Comparison of ENCODE assay signal across 12 mouse cellular contexts in the genomic region with DNA sequence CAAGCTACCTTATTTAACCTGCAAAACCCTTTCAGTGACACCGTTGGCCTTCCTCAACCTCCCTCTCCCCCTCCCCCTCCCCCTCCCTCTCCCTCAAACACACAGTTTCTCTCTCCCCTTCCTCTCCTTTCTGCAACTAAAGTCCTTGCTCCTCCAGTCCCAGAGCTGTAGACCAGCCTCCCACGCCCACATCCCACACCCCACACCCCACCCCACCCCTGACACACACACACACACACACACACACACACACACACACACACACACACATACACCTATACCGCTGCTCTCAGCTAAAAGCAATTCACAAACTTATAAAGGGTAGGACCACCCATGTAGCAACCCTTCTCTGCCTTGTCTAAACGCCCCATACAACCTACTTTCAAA. TPM values are rescaled to one million over a fixed set of nuclear protein-coding genes. Genes with fewer than 3 reads are reported as not detected.
DNase-seq lines count a peak whose midpoint lies in the region; ATAC-seq and TF ChIP-seq lines count a peak whose summit lies in the region.
"Had no signal": no experiment of that assay in that cellular context is flagged by ENCODE, and none has a peak within 500 bp of the region (broad histone marks: within the 10 kb centered on the region; RNA-seq: fewer than 3 reads in every experiment).

No protein-coding gene starts in this region.

- TF ChIP-seq POLR2A in myocyte (IDR thresholded peaks at IDR 0.05; ENCODE audit: insufficient read length, low read depth), result no peak

- H3K4me3 ChIP-seq in kidney, embryonic 16.5 days (ENCODE audit: low read length), result no peak overlapping the region
- no peak overlapping the region for H3K4me3 ChIP-seq in forebrain, embryonic 15.5 days
- H3K4me3 ChIP-seq in limb, embryonic 10.5 days, result peak overlapping the region; percentile 57; the same call in 1 of the 2 replicates
- peak overlapping the region; percentile 22 for H3K4me3 ChIP-seq in myocyte

- no peaks in the 10 kb centered on the region for H3K36me3 ChIP-seq in kidney, embryonic 16.5 days (ENCODE audit: insufficient read depth, low read length)
- no peaks in the 10 kb centered on the region for H3K36me3 ChIP-seq in forebrain, embryonic 15.5 days
- no peaks in the 10 kb centered on the region for H3K36me3 ChIP-seq in limb, embryonic 10.5 days
- no peaks in the 10 kb centered on the region for H3K36me3 ChIP-seq in myocyte (ENCODE audit: control insufficient read depth, insufficient read depth)

- no peak overlapping the region for H3ac ChIP-seq in myocyte (ENCODE audit: control insufficient read depth, insufficient read length)

- no peaks in the 10 kb centered on the region for H3K9me3 ChIP-seq in kidney, embryonic 16.5 days (ENCODE audit: low read length)
- H3K9me3 ChIP-seq in forebrain, embryonic 15.5 days, result no peaks in the 10 kb centered on the region
- H3K9me3 ChIP-seq in limb, embryonic 10.5 days (replicated peaks), result no peaks in the 10 kb centered on the region

- peaks cover 4% of the 10 kb centered on the region; the same call in 1 of the 2 replicates for H3K4me1 ChIP-seq in kidney, embryonic 16.5 days (ENCODE audit: insufficient read depth, low read length)
- peaks cover 15% of the 10 kb centered on the region for H3K4me1 ChIP-seq in forebrain, embryonic 15.5 days
- H3K4me1 ChIP-seq in limb, embryonic 10.5 days, result peaks cover 30% of the 10 kb centered on the region

- ATAC-seq in kidney, embryonic 16.5 days (ENCODE audit: low FRiP score, low TSS enrichment), result no peak
- ATAC-seq in forebrain, embryonic 15.5 days (replicated peaks), result peak; percentile 45; the same call in 1 of the 2 replicates
- ATAC-seq: activated CD4-positive, CD25-positive, alpha-beta regulatory T cell, adult 4 months; lung, postnatal 0 days had no signal

- WGBS in kidney, embryonic 16.5 days, result 53% methylated on average over 4 of the region's 4 CpGs
- 47% methylated on average over 4 of the region's 4 CpGs for WGBS in forebrain, embryonic 15.5 days
- 55% methylated on average over 4 of the region's 4 CpGs for WGBS in limb, embryonic 10.5 days

- DNase-seq in kidney, adult 18-20 months, result no peak
- no peak for DNase-seq in limb, embryonic 10.5 days (ENCODE audit: low spot score)
- no peak for DNase-seq in gastrocnemius, postnatal 14 days
- no peak for DNase-seq in B cell, adult 2 months
- DNase-seq: gastrocnemius, postnatal 36 days; layer of hippocampus, postnatal 36 days had no signal

- H3K9ac ChIP-seq in kidney, embryonic 16.5 days (replicated peaks; ENCODE audit: low read length), result no peak overlapping the region
- H3K9ac ChIP-seq in forebrain, embryonic 15.5 days (replicated peaks), result no peak overlapping the region; the same call in 1 of the 2 replicates

- intact Hi-C loops in gastrocnemius, postnatal 14 days (cut with DNase I; ENCODE audit: low total_unique reads), result no loop called here

- no peaks in the 10 kb centered on the region for H3K27me3 ChIP-seq in kidney, embryonic 16.5 days (ENCODE audit: insufficient read depth, low read length)
- H3K27me3 ChIP-seq in forebrain, embryonic 15.5 days, result no peaks in the 10 kb centered on the region
- no peaks in the 10 kb centered on the region for H3K27me3 ChIP-seq in limb, embryonic 10.5 days (ENCODE audit: low read depth, poor library complexity, severe bottlenecking)
- no peaks in the 10 kb centered on the region for H3K27me3 ChIP-seq in myocyte (ENCODE audit: control insufficient read depth, insufficient read depth, insufficient read length)

- H3K4me2 ChIP-seq in kidney, embryonic 16.5 days (replicated peaks; ENCODE audit: low read depth, low read length), result peak overlapping the region; percentile 74
- peak overlapping the region; percentile 63; the same call in 1 of the 2 replicates for H3K4me2 ChIP-seq in forebrain, embryonic 15.5 days (replicated peaks)
- H3K4me2 ChIP-seq in myocyte (ENCODE audit: low read depth), result no peak overlapping the region

- H3K27ac ChIP-seq in kidney, embryonic 16.5 days (ENCODE audit: low read length), result no peak overlapping the region
- H3K27ac ChIP-seq in forebrain, embryonic 15.5 days (replicated peaks), result peak overlapping the region; percentile 88; the same call in 1 of the 2 replicates
- H3K27ac ChIP-seq in limb, embryonic 10.5 days, result peak overlapping the region; percentile 91; the same call in 1 of the 2 replicates

- H3K79me2 ChIP-seq in myocyte (ENCODE audit: control insufficient read depth, insufficient read depth), result no peaks in the 10 kb centered on the region

TF ChIP-seq in myocyte, 11 proteins besides CTCF, POLR2A, EP300 and RAD21:
- no peak for TF ChIP-seq USF1 (IDR thresholded peaks at IDR 0.05; ENCODE audit: low read depth)
- no peak for TF ChIP-seq CEBPB (IDR thresholded peaks at IDR 0.05; ENCODE audit: insufficient read depth, poor library complexity, severe bottlenecking)
- no peak for TF ChIP-seq E2F4 (IDR thresholded peaks at IDR 0.05; ENCODE audit: insufficient read depth)
- no peak for TF ChIP-seq TCF12 (IDR thresholded peaks at IDR 0.05; ENCODE audit: insufficient read depth, poor library complexity, severe bottlenecking)
- TF ChIP-seq MYOG (IDR thresholded peaks at IDR 0.05; ENCODE audit: control insufficient read depth in 1 of 3, insufficient read depth in 1 of 3, insufficient read length in 2 of 3, low read depth in 2 of 3), result no peak
- TF ChIP-seq POLR2AphosphoS2 (IDR thresholded peaks at IDR 0.05; ENCODE audit: insufficient read length, low read depth), result no peak
- no peak for TF ChIP-seq REST (IDR thresholded peaks at IDR 0.05; ENCODE audit: insufficient read depth, insufficient read length)
- TF ChIP-seq MAX (IDR thresholded peaks at IDR 0.05; ENCODE audit: low read depth), result no peak

RNA-seq across cellular contexts. Expression of a gene that starts 10.3 kb away (rescaled TPM):
- polyA plus RNA-seq in kidney, embryonic 16.5 days (2015; fragmentation: Nextera tagmentation; extraction: Ambion mirVana), result 129 and 138 TPM in 2 replicates
- polyA plus RNA-seq in forebrain, embryonic 15.5 days (2015; fragmentation: Nextera tagmentation; extraction: Ambion mirVana), result 55.1 and 55.8 TPM in 2 replicates
- polyA plus RNA-seq in limb, embryonic 10.5 days (2016; fragmentation: Nextera tagmentation; extraction: Ambion mirVana), result 85.7 and 97.8 TPM in 2 replicates
- 58.8 TPM for polyA plus RNA-seq in myocyte (2012; fragmentation: generic; extraction: Trizol)
- 10 to 100 TPM; 22.7 to 26.6 TPM for total RNA-seq in gastrocnemius, postnatal 14 days (2021)

RNA-seq across cellular contexts. Expression of a gene that starts 15.5 kb away (rescaled TPM):
- not detected in 2 replicates for polyA plus RNA-seq in kidney, embryonic 16.5 days (2015; fragmentation: Nextera tagmentation; extraction: Ambion mirVana)
- polyA plus RNA-seq in forebrain, embryonic 15.5 days (2015; fragmentation: Nextera tagmentation; extraction: Ambion mirVana), result 0.42 and 0.43 TPM in 2 replicates
- polyA plus RNA-seq in limb, embryonic 10.5 days (2016; fragmentation: Nextera tagmentation; extraction: Ambion mirVana), result 0.20 TPM in 1 of 2 replicates, not detected in the other
- polyA plus RNA-seq in myocyte (2012; fragmentation: generic; extraction: Trizol), result not detected
- total RNA-seq in gastrocnemius, postnatal 14 days (2021), result not detected
- total RNA-seq: gastrocnemius, postnatal 36 days; neutrophil, adult 5-6 weeks had no signal
- polyA plus RNA-seq: lung, postnatal 0 days had no signal

RNA-seq across cellular contexts. Expression of a gene that starts 42.1 kb away (rescaled TPM):
- polyA plus RNA-seq in kidney, embryonic 16.5 days (2015; fragmentation: Nextera tagmentation; extraction: Ambion mirVana), result 17.9 and 21.8 TPM in 2 replicates
- 34.2 and 36.1 TPM in 2 replicates for polyA plus RNA-seq in forebrain, embryonic 15.5 days (2015; fragmentation: Nextera tagmentation; extraction: Ambion mirVana)
- polyA plus RNA-seq in limb, embryonic 10.5 days (2016; fragmentation: Nextera tagmentation; extraction: Ambion mirVana), result 33.6 and 37.4 TPM in 2 replicates
- polyA plus RNA-seq in myocyte (2012; fragmentation: generic; extraction: Trizol), result 15.5 TPM
- total RNA-seq in gastrocnemius, postnatal 14 days (2021), result 10 to 100 TPM in 1 of 2 experiments, 1 to 10 TPM in 1; 8.0 to 10.7 TPM

Comparison
In these comparisons a context has a peak if more than half of its experiments do, and no peak if none do; other contexts are left out.
1. H3K4me3 ChIP-seq: peak in limb, embryonic 10.5 days (single experiment) and myocyte (single experiment); none in kidney, embryonic 16.5 days (single experiment) and forebrain, embryonic 15.5 days (single experiment).